Mouse (Mus musculus) bone marrow macrophage, adult 2 months (primary cell): Measurements from ENCODE around the gene Lcor.

ENCODE experiments used
- CTCF ChIP-seq: IDR thresholded peaks from 2 replicates; pipeline ENCODE4 v1.5.1; 2012; ENCODE audit warnings: low read depth, mild to moderate bottlenecking, low read length, moderate library complexity
- POLR2A ChIP-seq: IDR thresholded peaks from 2 replicates; pipeline ENCODE4 v1.6.1; 2012; ENCODE audit warnings: mild to moderate bottlenecking, low read depth, low read length, borderline replicate concordance

GRCm38 (mm10) chr19:41442608-41442969 lies 39.8 kb upstream of the Lcor start:
- peak; percentile 99 for TF ChIP-seq CTCF
- no peak for TF ChIP-seq POLR2A
